Mouse (Mus musculus): ENCODE results near the gene Abcf3.

Abcf3 gene

DNA sequence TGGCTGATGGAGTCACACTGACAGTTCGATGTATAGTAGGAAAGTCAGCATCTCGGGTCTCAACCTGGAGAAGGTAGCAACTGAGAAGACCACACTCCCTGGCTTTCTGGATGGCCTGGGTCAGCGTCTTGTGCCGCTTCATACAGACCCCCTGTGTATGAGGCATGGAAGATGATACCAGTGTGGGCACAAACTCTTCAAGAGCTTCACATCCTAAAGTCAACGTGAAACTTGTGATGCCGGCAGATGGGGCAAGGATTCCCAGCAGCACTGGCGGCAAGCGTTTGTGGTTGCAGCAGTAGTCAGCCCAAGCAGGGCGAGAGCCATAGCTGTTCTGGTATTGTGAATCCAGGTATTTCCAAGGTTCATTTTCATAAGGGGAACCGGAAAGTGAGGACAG lies 2.7 kb upstream of the Abcf3 start:
- DNase-seq, result no peak

DNA sequence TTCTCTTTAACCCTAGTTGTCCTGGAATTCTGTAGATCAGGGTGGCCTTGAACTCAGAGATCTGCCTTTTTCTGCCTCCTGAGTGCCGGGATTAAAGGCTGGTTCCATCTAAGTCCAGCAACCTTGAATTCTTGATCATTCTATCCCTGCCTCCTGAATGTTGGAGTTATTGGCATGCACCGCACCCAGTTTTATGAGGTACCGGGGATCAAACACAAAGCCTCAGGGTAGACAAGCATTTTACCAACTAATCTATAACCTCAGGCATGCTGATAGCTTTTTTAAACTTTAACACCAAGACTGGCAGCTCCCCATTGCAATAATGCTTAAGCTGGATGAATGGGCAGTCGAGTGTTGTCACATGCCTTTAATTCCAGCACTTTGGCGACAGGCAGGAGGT lies 954 bp upstream of the Abcf3 start:
- DNase-seq, result no peak

DNA sequence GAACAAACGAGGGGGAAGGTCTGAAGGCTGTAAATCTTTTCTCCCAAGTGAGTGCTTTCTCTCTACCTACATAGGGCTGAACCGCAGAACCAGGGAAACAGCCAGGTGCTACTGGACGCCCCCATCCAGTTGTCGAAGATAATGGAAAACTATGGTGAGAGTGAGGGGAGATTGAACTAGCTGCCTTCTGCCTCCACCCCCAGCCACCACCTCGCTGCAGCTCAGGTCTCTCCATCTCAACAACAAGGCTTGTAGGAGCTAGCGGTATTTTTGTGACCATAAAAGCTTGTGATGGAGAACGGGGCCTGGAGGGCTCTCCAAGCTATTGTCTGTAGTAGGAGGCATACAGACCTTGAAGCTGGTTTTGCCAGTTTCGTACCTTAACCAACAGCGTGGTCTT lies 784 bp downstream of the Abcf3 start:
- DNase-seq, result no peak

DNA sequence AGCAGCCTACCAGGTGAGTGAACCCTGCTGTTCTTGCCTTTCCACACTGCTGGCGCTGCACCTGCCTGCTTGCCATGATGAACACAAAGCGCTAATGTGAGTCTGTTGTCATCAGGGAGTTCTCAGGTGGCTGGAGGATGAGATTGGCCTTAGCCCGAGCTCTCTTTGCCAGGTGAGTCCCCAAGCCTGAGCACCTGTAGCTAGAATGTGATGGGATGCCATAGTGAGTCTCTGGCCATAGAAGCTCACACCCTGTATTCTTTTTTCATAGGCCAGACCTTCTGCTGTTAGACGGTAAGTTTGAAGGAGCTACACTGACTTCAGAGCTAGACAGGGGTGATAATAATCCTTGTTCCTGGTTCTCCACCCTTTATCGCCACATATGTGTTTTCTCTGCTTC lies 3.3 kb downstream of the Abcf3 start:
- no peak for DNase-seq

DNA sequence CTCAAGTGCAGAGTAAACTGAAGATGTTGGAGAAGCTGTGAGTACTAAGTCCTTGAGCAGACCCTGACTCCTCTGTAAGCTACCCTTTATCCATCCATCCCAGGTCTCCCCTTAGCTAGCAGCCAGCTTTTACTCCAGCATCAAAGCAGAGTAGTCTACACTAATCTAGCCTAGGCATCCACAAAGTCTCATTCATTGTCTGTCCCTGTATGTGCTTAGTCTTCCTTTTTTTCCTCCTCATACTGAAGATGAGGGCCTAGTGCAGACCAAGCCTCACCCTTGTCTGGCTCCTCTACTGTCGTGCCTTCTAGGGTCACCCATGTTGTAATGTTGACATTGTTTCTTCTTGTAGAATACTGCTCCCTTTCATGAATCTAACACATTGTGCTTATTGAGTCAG lies 4.2 kb downstream of the Abcf3 start:
- no peak for DNase-seq

DNA sequence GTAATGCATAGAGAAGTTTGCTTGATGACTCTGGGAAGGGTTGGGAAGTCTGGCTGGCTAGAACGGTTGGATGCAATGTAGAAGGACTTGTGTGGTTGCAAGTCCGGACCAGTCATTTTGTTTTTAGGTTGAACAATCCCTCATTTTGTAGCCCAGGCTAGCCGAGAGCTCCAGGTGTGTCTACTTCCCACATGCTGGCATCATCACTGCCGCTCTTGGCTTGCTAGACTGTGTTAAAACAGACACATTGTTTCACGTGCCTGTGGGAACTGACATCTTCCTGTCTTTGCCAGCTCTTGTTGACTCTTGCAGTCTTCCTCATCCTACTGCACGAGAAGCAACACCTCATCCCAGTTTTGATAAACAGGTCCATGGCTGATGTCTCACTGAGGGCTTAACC lies 6.6 kb downstream of the Abcf3 start:
- DNase-seq, result no peak

DNA sequence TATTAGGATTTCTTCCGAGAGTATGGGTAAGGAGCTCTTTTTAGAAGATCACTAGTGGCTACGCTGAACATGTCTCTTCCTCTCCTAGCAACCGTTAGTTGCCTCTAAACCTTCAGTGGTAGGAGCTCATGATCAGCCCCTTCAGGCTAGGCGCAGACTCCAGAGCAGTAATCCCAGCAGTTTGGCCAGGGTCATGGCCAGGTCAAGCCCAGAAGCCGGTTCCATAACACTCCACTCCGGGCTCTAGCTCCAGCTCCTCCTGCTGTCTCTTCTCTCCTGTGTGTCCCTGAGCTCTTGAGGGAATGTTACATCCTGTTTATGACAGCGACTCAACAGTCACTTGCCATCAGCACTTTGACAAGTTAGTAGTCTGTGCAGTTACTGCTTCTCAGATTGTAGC lies 9.0 kb downstream of the Abcf3 start:
- DNase-seq, result no peak

DNA sequence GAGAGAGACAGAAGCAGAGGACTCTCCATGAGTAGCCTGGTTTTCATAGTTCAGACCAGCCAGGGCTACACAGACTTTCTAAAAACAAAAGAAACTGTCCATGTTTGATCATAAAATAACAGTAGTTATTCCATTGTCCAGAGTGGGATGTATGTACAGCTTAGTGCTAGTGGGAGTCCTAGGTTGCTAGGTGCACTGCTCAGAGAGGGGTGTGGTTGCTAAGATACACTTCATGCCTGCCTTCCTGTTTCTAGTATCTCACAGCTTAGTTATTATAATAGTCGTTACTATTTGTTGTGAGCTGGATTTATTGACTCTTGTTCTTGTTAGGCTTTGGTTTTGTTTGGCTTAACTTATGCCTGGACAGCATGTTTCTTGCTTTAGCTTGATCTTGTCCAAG lies 16.7 kb downstream of the Abcf3 start:
- DNase-seq, result no peak

DNA sequence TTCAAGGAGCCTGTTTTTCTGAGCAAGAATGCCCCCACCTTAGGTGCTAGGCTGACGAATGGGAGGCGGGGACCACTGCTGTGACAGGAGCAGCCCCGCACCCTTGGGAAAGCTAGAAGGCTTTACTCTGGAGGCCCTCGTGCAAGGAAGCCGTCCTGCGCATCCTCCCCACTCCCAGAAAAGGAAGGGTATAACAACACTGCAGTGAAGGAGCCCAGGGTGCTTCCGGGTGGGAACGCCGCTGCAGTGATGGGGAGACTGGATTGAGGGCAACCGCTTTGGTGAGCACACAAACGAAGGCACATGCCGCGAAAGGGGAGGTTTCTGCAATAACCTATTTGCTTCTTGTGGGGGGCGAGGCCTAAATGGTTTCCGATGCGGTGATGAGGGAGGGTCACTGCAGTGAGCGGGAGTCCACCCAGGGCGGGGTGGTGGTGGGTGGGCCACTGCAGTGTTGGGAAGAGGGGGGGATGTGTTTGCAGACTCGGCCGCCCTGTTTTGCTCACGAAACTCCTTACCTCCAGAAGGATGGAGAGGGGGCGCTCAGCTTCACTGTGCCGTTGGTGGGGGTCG lies 41.1 kb downstream of the Abcf3 start, which contains the start of gene Vwa5b2:
TSS of gene Vwa5b2 (plus strand) at position 106 of the 573 bp plus-strand sequence.
- DNase-seq, result no peak

DNA sequence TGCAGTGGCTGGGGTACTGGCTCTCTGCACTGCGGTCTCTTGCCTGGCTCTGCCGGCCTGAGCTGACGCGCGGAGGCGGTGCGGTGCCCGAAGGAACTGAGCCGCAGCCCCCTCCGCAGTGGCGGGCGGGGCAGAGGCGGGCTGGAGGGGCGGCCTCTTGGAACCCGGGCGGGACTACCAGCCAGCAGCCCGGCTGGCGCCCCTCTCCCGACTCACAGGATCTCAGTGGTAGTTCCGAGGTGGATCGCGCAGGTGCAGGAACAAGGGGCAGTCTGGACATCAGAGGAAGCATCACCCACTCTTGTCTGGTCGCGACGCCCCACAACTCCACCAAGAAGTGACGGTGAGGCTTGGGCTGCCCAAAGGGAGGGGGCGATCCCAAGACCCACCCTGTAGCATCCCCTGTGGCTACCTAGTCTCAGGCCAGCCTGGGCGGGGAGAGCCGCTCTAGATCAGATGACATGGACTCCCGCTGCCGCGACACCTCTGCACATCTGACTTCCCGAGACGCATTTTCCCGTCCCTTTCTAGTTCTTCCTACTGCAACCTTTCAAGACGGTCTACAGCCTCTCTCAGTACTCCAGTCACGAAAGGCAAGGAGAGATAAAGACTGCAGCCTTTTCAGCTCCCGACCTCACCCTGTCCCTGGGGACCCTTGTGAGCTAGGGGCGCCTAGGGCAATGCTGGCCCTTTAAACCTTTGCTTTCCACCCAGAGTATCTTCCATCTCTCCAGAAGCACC lies 41.7 kb downstream of the Abcf3 start:
- DNase-seq, result no peak

DNA sequence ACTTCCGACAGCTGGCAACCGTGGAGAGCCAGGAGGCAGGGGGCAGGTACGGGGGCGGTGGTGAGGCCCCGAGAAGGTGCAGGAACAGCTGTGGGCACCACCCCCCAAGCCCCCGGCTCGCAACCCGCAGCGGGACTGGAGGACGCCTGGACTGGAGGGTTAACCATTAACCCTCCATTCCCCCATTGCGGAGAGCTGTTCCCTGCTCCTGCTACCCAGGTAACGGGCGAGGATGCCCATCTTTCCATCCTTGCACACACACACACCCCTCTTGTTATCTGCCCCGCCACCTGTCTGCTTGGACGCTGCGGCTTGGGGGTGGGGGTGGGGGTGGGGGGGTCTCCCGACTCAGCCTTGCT lies 42.3 kb downstream of the Abcf3 start:
- DNase-seq, result no peak

DNA sequence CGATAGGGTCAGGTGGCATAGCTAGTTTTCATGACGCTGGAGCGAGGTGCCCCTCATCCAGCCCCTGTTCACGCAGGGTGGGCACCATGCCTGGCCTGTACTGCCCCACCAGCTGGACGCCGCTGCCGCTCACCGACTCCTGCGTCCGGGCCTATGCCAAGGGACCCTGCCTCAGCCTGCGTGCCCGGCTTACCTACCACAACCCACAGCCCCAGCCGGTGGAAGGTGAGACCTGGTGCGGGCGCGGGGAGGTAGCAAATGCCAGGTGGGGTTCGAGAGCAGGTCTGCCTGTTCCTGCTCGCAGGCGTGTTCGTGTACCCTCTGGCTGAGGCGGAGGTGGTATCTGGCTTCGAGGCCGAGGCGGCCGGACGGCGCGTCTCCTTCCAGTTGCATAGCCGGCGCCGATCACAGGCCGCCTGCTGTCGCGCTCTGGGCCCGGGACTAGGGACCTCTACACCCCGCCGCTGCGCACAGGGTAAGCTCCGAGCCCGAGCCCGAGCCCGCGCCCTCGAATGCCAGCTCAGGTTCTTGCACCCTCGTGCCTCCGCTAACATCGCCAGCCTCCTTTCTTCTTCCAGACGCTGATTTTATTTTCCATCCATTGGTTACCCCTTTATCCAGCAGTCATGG lies 42.8 kb downstream of the Abcf3 start:
- DNase-seq, result no peak

DNA sequence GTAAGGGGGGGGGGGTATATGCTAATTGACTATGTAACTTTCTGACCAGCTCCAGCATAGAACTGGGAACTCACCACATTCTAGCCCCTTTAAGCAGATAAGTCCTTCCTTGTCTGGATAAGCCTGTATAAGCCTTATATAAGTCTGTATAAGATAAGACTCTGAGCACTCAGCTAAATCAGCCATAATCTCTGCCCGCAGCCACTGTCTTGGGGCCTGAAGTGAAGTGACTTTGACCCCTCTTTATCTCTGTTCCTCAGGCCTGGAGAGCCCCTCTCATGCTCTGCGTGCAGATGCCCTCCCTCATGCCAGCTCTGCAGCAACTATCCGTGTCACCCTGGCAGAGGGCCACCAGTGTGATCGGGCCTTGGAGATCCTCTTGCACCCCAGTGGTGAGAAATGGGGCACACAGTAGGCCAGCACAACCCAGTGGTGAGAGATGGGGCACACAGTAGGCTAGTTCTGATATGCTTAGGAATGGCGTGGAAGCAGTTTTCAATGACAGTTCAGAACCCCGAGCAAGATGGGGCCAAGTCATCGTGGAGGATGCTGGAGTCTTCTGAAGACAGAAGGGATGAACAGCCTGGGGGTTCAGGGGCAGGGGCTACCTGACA lies 46.8 kb downstream of the Abcf3 start:
- no peak for DNase-seq

DNA sequence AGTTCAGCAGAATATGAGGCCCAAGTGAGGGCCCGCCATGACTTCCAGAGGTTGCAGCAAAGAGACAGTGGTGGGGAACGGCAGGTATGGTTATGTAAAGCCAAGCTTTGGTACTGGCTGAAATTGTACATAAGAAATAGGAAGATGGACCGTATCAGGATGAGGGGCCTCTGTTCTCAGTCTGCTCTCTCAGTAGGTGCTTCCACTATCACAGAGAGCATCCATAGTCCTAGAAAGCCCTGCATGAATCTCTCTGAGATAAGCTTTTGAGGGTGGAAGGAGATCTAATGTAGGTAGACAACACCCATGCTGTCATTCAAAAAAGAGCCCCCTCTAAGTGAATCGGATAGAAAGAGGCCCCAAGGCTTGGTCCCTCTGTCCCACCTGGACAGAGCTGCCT lies 47.4 kb downstream of the Abcf3 start:
- DNase-seq, result no peak

DNA sequence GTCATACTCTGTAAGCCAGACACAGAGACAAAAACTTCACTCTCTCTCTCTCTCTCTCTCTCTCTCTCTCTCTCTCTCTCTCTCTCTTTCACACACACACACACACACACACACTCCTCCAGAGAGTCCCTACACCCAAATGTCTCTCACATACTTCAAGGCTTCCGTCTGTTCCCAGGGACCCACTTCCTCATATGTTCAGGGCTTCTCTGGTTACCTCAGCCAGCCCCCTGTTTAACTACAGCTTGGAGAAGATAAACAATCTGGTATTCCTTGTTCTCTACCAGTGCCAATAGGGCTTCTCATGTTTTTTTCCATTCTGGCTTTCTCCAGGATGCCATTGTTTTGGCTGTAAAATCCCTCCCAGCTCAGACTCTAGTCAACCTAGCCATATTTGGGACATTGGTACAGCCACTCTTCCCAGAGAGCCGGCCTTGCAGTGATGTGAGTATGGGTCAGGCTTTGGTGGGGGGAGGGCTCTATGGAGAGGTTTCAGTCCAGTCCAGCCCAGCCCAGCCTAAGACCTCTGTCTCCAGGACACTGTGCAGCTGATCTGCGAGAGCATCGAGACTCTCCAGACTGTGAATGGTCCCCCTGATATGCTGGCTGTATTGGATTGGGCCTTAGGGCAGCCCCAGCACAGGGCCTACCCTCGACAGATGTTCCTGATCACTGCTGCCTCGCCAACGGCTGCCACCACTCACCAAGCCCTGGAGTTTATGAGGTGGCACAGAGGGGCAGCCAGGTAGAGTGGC lies 48.5 kb downstream of the Abcf3 start:
- DNase-seq, result no peak

DNA sequence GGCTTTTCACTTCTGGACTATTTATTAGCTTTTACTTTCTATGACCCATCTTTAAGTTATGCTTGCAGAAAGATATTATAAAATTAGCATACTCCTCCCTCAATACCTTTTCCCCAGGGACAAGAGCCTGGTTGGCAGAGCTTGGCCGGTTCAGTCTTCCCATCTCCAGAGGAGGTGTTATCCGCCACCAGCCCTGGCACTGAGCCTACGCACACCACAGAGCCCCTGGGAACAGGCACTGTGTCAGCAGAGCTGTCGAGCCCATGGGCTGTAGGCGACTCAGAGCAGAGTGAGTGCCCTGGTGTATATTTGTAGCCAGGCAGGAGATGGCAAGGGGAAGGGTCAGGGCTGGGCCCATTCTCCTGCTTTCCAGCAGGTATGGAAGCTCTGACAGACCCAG lies 52.1 kb downstream of the Abcf3 start:
- no peak for DNase-seq

DNA sequence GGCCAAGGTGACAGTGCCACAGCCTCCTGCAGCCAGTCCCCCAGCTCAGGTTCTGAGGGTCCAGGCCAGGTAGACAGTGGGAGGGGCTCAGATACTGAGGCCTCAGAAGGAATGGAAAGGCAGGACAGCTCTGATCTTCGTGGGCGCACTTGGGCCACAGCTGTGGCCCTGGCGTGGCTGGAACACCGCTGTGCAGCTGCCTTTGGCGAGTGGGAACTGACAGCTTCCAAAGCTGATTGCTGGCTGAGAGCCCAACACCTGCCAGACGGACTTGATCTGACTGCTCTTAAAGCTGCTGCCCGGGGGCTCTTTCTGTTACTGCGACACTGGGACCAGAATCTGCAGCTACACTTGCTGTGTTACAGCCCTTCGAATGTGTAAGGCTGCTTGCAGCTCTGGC lies 56.3 kb downstream of the Abcf3 start:
- no peak for DNase-seq

DNA sequence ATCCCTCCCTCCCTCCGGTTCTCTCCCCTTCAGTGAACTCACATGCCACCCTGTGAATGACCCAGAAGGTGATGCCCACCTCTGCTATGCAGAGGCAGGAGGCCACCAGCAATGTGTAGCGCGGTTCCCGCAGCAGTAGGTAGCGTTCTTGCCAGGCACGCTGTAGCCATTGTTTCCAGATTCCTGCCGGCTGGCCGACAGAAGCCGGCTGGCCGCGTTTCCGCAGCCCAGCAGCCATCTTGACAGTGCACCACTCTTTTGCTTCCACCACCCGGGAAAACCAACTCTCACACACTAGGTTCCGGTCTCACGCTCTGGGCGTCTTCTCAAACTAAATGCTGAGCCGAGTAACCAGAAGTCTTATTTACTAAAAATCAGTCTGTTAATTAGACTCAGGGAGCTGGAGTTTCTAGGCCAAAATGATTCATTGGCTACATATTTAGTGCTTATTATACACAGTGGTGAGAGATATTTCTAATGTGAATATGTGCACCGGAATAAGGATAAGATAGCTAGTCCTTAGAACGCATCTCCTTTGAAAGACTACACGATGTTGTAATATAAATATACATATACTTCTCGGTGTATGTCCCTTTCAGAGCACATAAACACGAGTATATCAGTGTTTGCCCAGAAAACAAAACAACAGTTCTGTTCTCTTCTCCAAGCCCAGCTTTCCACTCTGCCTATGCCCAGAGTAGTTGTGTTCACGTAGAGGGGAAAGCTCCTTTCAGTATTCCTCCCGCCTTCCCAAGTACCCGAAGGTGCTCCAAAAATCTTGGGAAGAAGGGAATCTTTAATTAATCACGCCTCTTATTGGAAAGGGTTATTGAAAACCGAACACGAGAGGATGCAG lies 62.4 kb downstream of the Abcf3 start:
- peak; percentile 85 for DNase-seq
